Mouse (Mus musculus) olfactory bulb, adult 2 months (tissue): Measurements from ENCODE around the gene Nacc1. TPM values are rescaled to one million over a fixed set of nuclear protein-coding genes. Genes with fewer than 3 reads are reported as not detected.
A peak's percentile ranks its signal among the peaks of the same experiment; 100 is the strongest.

Experiments used
- H3K27ac ChIP-seq: fragments of 200-500 bp; 2 replicates; pipeline ENCODE4 v1.5.1; 2012; ENCODE audit warnings: low read depth, low read length; ENCODE audit not compliant: insufficient read depth
- H3K4me1 ChIP-seq: fragments of 200-500 bp; 2 replicates; pipeline ENCODE4 v1.6.1; 2012; ENCODE audit warnings: low read length; ENCODE audit not compliant: control insufficient read depth, insufficient read depth
- H3K4me3 ChIP-seq: fragments of 200-500 bp; 2 replicates; pipeline ENCODE4 v1.5.1; 2012; ENCODE audit warnings: mild to moderate bottlenecking, low read depth, low read length, moderate library complexity; ENCODE audit not compliant: insufficient read depth
- CTCF ChIP-seq: fragments of 200-500 bp; IDR thresholded peaks from 2 replicates; pipeline ENCODE4 v1.5.1; 2012; ENCODE audit warnings: low read depth, mild to moderate bottlenecking, low read length, moderate library complexity; ENCODE audit not compliant: insufficient read depth
- POLR2A ChIP-seq: fragments of 200-500 bp; IDR thresholded peaks from 2 replicates; pipeline ENCODE4 v1.6.1; 2012; ENCODE audit warnings: mild to moderate bottlenecking, low read depth, low read length, moderate library complexity; ENCODE audit not compliant: insufficient read depth
- whole genome bisulfite sequencing: fragments of 180-500 bp; shearing (Covaris S2); methylation state at CpG from one replicate; pipeline ENCODE4 v1.1.7; 2018; 5-methylcytosine and 5-hydroxymethylcytosine counted together
- polyA plus RNA-seq: library from polyadenylated mRNA; stranded (reverse); fragments of >200 nt; gene quantifications from 2 replicates; pipeline ENCODE4 v1.2.4, GENCODE M21; 2012; ENCODE audit warnings: low replicate concordance; ENCODE audit not compliant: missing spikeins, insufficient read depth, insufficient read length

Gene Nacc1
- polyA plus RNA-seq, 1 experiment, result not detected

DNA sequence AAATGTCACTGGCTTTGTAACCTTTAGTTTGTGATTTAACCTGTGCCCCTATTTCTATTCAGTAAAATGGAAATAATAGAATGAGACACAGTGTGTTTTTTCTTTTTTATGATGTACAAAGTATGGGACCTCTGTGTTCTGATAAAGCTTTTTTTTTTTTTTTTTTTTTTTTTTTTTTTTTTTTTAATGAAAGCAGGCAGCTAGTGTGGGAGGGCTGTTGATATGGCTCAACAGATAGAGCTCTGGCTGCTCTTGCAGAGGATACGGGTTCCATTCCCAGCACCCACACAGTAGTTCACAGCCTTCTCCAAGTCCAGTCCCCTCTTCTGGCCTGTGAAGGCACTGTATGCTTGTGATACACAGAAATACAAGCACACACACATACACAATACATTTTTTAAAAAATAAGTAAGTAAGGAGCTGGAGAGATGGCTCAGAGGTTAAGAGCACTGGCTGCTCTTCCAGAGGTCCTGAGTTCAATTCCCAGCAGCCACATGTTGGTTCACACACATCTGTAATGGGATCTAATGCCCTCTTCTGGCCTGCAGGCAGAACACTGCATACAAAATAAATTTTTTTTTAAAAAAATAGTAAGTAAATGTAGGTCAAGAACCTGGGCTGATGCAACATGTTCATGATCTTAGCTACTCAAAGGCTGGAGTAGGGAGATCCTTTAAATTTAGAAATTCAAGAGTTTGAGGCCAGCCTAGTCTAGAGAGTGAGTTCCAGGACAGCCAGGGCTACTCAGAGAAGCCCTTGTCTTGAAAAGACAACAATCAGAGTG lies 45.9 kb downstream of the Nacc1 start:
- no peak overlapping the region for H3K4me3 ChIP-seq
- H3K27ac ChIP-seq, result no peak overlapping the region
- WGBS, result 75% methylated on average over 1 of the region's 1 CpGs
- TF ChIP-seq CTCF (no peak), POLR2A (no peak)
- peaks cover 5% of the 10 kb centered on the region for H3K4me1 ChIP-seq

GRCm38 (mm10) chr8:84640617-84641294 lies 46.9 kb downstream of the Nacc1 start:
- 74% methylated on average over 7 of the region's 7 CpGs for WGBS
- TF ChIP-seq POLR2A (no peak), CTCF (no peak)
- Histone ChIP-seq H3K4me3 (no peak overlapping the region), H3K27ac (no peak overlapping the region), H3K4me1 (peaks cover 5% of the 10 kb centered on the region)

- Histone ChIP-seq H3K4me1 (peaks cover 5% of the 10 kb centered on the region), H3K4me3 (peak overlapping the region; percentile 47; the same call in 1 of the 2 replicates), H3K27ac (no peak overlapping the region)
- TF ChIP-seq POLR2A, result no peak
- no peak for TF ChIP-seq CTCF
- WGBS, result 23% methylated on average over 9 of the region's 9 CpGs
Measured at GRCm38 (mm10) chr8:84640010-84640588, 47.6 kb downstream of the Nacc1 start.

- H3K4me1 ChIP-seq, result peaks cover 5% of the 10 kb centered on the region
- peak overlapping the region; percentile 57 for H3K4me3 ChIP-seq
- H3K27ac ChIP-seq, result 0 out of 2 replicates have a peak overlapping the region, but pooled peaks have one; percentile 11
- WGBS, result 4% methylated on average over 106 of the region's 106 CpGs
- TF ChIP-seq CTCF, result peak; percentile 80
- TF ChIP-seq POLR2A, result peak; percentile 74
Measured at GRCm38 (mm10) chr8:84639162-84640009, 48.3 kb downstream of the Nacc1 start.

GRCm38 (mm10) chr8:84638555-84639161 lies 49.0 kb downstream of the Nacc1 start:
- peaks cover 5% of the 10 kb centered on the region for H3K4me1 ChIP-seq
- 1% methylated on average over 46 of the region's 52 CpGs for WGBS
- H3K27ac ChIP-seq, result 0 out of 2 replicates have a peak overlapping the region, but pooled peaks have one; percentile 11
- TF ChIP-seq POLR2A, result no peak
- no peak for TF ChIP-seq CTCF
- peak overlapping the region; percentile 57 for H3K4me3 ChIP-seq

GRCm38 (mm10) chr8:84637946-84638554 lies 49.6 kb downstream of the Nacc1 start:
- Histone ChIP-seq H3K4me1 (peaks cover 5% of the 10 kb centered on the region), H3K27ac (no peak overlapping the region), H3K4me3 (no peak overlapping the region)
- TF ChIP-seq POLR2A (no peak), CTCF (no peak)
- WGBS, result 55% methylated on average over 8 of the region's 8 CpGs

DNA sequence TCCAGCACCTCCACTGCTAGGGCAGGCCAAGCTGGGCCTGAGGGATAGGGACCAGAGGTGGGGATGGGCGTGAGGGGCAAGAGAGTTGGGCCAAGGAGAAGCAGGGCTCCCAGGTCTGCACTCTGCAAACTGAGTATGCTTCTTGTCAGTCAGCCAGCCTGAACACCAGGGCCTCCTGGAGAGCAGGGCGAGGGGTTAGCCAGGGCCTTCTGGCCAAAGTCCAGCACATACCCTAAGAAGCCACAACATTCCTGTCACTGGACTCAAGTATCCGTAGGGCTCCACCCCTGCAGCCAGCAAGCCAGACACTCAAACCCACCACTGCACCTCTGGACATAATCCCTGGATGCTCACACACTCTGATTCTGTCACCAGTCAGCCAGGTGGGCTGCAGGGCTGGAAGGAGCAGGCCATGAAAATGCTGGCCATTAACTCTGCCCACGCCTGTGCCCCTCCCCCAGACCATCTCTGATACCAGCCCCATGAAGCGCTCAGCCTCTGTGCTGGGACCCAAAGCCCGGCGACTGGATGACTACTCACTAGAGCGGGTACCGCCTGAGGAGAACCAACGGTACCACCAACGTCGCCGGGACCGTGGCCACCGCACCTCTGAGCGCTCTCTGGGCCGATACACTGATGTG lies 51.5 kb downstream of the Nacc1 start:
- Histone ChIP-seq H3K27ac (no peak overlapping the region), H3K4me1 (peaks cover 5% of the 10 kb centered on the region), H3K4me3 (no peak overlapping the region)
- TF ChIP-seq POLR2A (no peak), CTCF (no peak)
- 89% methylated on average over 17 of the region's 17 CpGs for WGBS
